Mouse (Mus musculus) forebrain, embryonic 11.5 days (tissue): ENCODE results near the gene Vmn1r208. TPM values are rescaled to one million over a fixed set of nuclear protein-coding genes. Genes with fewer than 3 reads are reported as not detected.

Source experiments
- polyA plus RNA-seq: library from polyadenylated mRNA; unstranded; fragments of >200 nt; fragmentation: Nextera tagmentation; extraction: Ambion mirVana; gene quantifications from 2 replicates; pipeline ENCODE4 v1.2.1, GENCODE M21; 2014

Gene Vmn1r208
- polyA plus RNA-seq, 1 experiment from 2014 or later = not detected

Other genes starting within 250 kb of the Vmn1r208 start
- gene Vmn1r204, start 224.2 kb downstream of the Vmn1r208 start, polyA plus RNA-seq = not detected in 2 replicates
- gene Vmn1r205, start 184.4 kb downstream of the Vmn1r208 start, polyA plus RNA-seq = not detected in 2 replicates
- not detected in 2 replicates for gene Vmn1r206, start 153.1 kb downstream of the Vmn1r208 start, polyA plus RNA-seq
- gene Vmn1r207-ps, start 47.8 kb downstream of the Vmn1r208 start, polyA plus RNA-seq = not detected in 2 replicates
- not detected in 2 replicates for gene Vmn1r209, start 32.3 kb upstream of the Vmn1r208 start, polyA plus RNA-seq
- not detected in 2 replicates for gene Vmn1r210, start 53.9 kb upstream of the Vmn1r208 start, polyA plus RNA-seq
- not detected in 2 replicates for gene Vmn1r211, start 80.2 kb upstream of the Vmn1r208 start, polyA plus RNA-seq
- gene Vmn1r212, start 106.8 kb upstream of the Vmn1r208 start, polyA plus RNA-seq = not detected in 2 replicates
- not detected in 2 replicates for gene Vmn1r213, start 230.3 kb upstream of the Vmn1r208 start, polyA plus RNA-seq